8 mouse cellular contexts compared by ENCODE assay signal in the genomic region with DNA sequence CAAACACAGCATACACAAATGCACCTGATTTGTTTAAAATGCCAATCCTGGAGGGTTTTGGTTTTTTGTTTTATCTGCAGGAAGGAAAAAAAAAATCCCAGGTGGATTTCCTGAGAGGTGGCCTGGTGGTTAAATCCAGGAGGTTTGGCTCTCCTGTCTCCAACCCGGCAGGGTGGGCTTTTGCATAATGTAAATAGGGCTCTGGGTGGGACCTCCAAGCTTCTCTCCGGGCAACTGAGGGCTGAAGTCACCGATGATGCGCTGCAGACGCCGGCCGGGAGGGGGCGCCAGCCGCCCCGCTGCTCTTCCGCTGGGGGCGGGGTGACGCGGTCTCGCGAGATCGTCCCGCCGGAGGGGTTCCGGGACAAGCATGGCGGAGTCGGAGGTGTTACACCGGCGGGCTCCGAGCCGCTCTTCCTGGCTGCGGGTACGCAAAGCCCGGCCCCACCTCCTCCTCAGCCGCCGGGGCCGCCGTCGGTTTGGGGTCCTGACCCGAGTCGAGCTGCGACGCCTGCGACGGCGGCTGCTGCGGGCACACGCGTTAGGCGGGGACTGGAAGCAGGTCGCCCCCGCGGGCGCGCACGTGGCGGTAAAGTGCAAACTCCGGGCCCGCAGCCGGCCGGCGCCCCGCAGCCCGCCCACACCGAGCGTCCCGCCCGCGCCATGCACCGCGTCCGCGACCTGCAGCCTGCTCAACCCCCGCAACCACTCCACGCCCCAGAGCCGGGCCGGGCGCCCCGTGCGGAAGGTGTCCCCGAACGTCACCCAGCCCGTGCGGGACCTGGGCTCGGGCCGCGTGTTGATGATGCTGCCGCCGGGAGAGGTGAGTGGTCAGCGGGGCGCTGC. TPM values are rescaled to one million over a fixed set of nuclear protein-coding genes. Genes with fewer than 3 reads are reported as not detected.
DNase-seq lines count a peak whose midpoint lies in the region; ATAC-seq lines count a peak whose summit lies in the region.

A gene (plus strand): TSS at position 337 of the 846 bp plus-strand sequence.

- H3K4me2 ChIP-seq in forebrain, embryonic 11.5 days (ENCODE audit: low read depth, low read length, severe bottlenecking) = peak within 1 kb of the TSS; percentile 61
- H3K4me2 ChIP-seq in heart, embryonic 16.5 days (ENCODE audit: low read depth, low read length) = peak within 1 kb of the TSS; percentile 88
- H3K4me2 ChIP-seq in liver, embryonic 15.5 days = peak within 1 kb of the TSS; percentile 97
- H3K4me2 ChIP-seq in neural tube, embryonic 12.5 days (replicated peaks) = peak within 1 kb of the TSS; percentile 96

- whole genome bisulfite sequencing in forebrain, embryonic 11.5 days = under 1% methylated on average over 80 of the region's 86 CpGs
- WGBS in heart, embryonic 16.5 days = under 1% methylated on average over 73 of the region's 86 CpGs
- WGBS in liver, embryonic 15.5 days (ENCODE audit: insufficient replicate concordance) = under 1% methylated on average over 86 of the region's 86 CpGs
- under 1% methylated on average over 60 of the region's 86 CpGs for WGBS in neural tube, embryonic 12.5 days

- peaks cover 16% of the 10 kb centered on the region for H3K36me3 ChIP-seq in forebrain, embryonic 11.5 days (ENCODE audit: control insufficient read depth, insufficient read depth, low read length)
- peaks cover 21% of the 10 kb centered on the region for H3K36me3 ChIP-seq in heart, embryonic 16.5 days (ENCODE audit: control insufficient read depth, insufficient read depth)
- peaks cover 34% of the 10 kb centered on the region for H3K36me3 ChIP-seq in liver, embryonic 15.5 days (replicated peaks)
- peaks cover 33% of the 10 kb centered on the region for H3K36me3 ChIP-seq in neural tube, embryonic 12.5 days

- no peaks in the 10 kb centered on the region for H3K9me3 ChIP-seq in forebrain, embryonic 11.5 days (ENCODE audit: control insufficient read depth, low read length)
- no peaks in the 10 kb centered on the region for H3K9me3 ChIP-seq in heart, embryonic 16.5 days (replicated peaks; ENCODE audit: control insufficient read depth, low read length)
- H3K9me3 ChIP-seq in liver, embryonic 15.5 days (replicated peaks) = no peaks in the 10 kb centered on the region
- H3K9me3 ChIP-seq in neural tube, embryonic 12.5 days = no peaks in the 10 kb centered on the region

- peak within 1 kb of the TSS; percentile 92 for H3K9ac ChIP-seq in forebrain, embryonic 11.5 days (ENCODE audit: low read length)
- H3K9ac ChIP-seq in heart, embryonic 16.5 days (ENCODE audit: low read length) = peak within 1 kb of the TSS; percentile 84
- H3K9ac ChIP-seq in liver, embryonic 15.5 days = peak within 1 kb of the TSS; percentile 85
- peak within 1 kb of the TSS; percentile 92 for H3K9ac ChIP-seq in neural tube, embryonic 12.5 days

- peak within 1 kb of the TSS; percentile 99 for H3K4me3 ChIP-seq in forebrain, embryonic 11.5 days (ENCODE audit: low read depth, low read length)
- peak within 1 kb of the TSS; percentile 77 for H3K4me3 ChIP-seq in heart, embryonic 16.5 days (ENCODE audit: low read length)
- peak within 1 kb of the TSS; percentile 97 for H3K4me3 ChIP-seq in liver, embryonic 15.5 days (replicated peaks)
- H3K4me3 ChIP-seq in neural tube, embryonic 12.5 days = peak within 1 kb of the TSS; percentile 99

- no peak within 1 kb of the TSS for H3K27ac ChIP-seq in forebrain, embryonic 11.5 days (ENCODE audit: low read depth, low read length)
- peak within 1 kb of the TSS; percentile 33; the same call in 1 of the 2 replicates for H3K27ac ChIP-seq in heart, embryonic 16.5 days (ENCODE audit: low read length)
- H3K27ac ChIP-seq in liver, embryonic 15.5 days (replicated peaks) = peak within 1 kb of the TSS; percentile 61
- H3K27ac ChIP-seq in neural tube, embryonic 12.5 days = no peak within 1 kb of the TSS

- H3K27me3 ChIP-seq in forebrain, embryonic 11.5 days (ENCODE audit: control insufficient read depth, insufficient read depth, low read length) = no peaks in the 10 kb centered on the region
- no peaks in the 10 kb centered on the region for H3K27me3 ChIP-seq in heart, embryonic 16.5 days (ENCODE audit: control insufficient read depth, insufficient read depth, low read length)
- 0 out of 2 replicates have a peak, but pooled peaks cover under 1% of the 10 kb centered on the region for H3K27me3 ChIP-seq in liver, embryonic 15.5 days
- H3K27me3 ChIP-seq in neural tube, embryonic 12.5 days (replicated peaks) = no peaks in the 10 kb centered on the region

- H3K4me1 ChIP-seq in forebrain, embryonic 11.5 days (replicated peaks; ENCODE audit: control insufficient read depth, insufficient read depth, low read length) = peaks cover 9% of the 10 kb centered on the region
- H3K4me1 ChIP-seq in heart, embryonic 16.5 days (ENCODE audit: control insufficient read depth, insufficient read depth, low read length) = peaks cover 14% of the 10 kb centered on the region
- peaks cover 35% of the 10 kb centered on the region for H3K4me1 ChIP-seq in liver, embryonic 15.5 days (replicated peaks)
- H3K4me1 ChIP-seq in neural tube, embryonic 12.5 days = peaks cover 12% of the 10 kb centered on the region

- ATAC-seq in forebrain, embryonic 11.5 days (replicated peaks; ENCODE audit: low FRiP score) = peak; percentile 89
- peak; percentile 81 for ATAC-seq in heart, embryonic 16.5 days (replicated peaks; ENCODE audit: extremely low read depth, insufficient read depth, low FRiP score)
- ATAC-seq in liver, embryonic 15.5 days (ENCODE audit: insufficient read depth) = peak; percentile 84
- ATAC-seq in neural tube, embryonic 12.5 days (ENCODE audit: low FRiP score, low read depth) = peak; percentile 87

- DNase-seq in CD8-positive naive resting alpha-beta T cell, adult 2 months (ENCODE audit: low read depth in 2 of 2, low spot score in 2 of 2) = peak; percentile 96
- DNase-seq in c-Kit-positive CD71-negative TER-119-negative erythroid progenitor cells, embryonic 14.5 days (ENCODE audit: low read depth) = peak; percentile 79
- DNase-seq in forebrain, embryonic 11.5 days (ENCODE audit: low spot score) = peak; percentile 98
- DNase-seq in kidney, postnatal 36 days = peak; percentile 93 to 98
- peak; percentile 64 for DNase-seq in telencephalon, adult 2 months (ENCODE audit: low read depth, low spot score)

RNA-seq across cellular contexts. Expression of the gene that starts here (rescaled TPM):
- 41.0 and 41.9 TPM in 2 replicates for polyA plus RNA-seq in forebrain, embryonic 11.5 days (2014; fragmentation: Nextera tagmentation; extraction: Ambion mirVana)
- 17.1 and 17.8 TPM in 2 replicates for polyA plus RNA-seq in heart, embryonic 16.5 days (2015; fragmentation: Nextera tagmentation; extraction: Ambion mirVana)
- 13.7 and 14.6 TPM in 2 replicates for polyA plus RNA-seq in liver, embryonic 15.5 days (2015; fragmentation: Nextera tagmentation; extraction: Ambion mirVana)
- 33.5 and 34.8 TPM in 2 replicates for polyA plus RNA-seq in neural tube, embryonic 12.5 days (2016; fragmentation: Nextera tagmentation; extraction: Ambion mirVana)

Comparison
In these comparisons a context has a peak if more than half of its experiments do, and no peak if none do; other contexts are left out.
1. H3K27ac ChIP-seq: peak in heart, embryonic 16.5 days (single experiment) and liver, embryonic 15.5 days (single experiment); none in forebrain, embryonic 11.5 days (single experiment) and neural tube, embryonic 12.5 days (single experiment).
2. Peak in every context shown above with its lines, with median percentiles within 50 percentile points of each other: DNase-seq, ATAC-seq, H3K4me2 ChIP-seq, H3K4me3 ChIP-seq and H3K9ac ChIP-seq.